Mouse (Mus musculus) cerebellum, postnatal 36 days (tissue): ENCODE data around the gene Fam19a2.

ENCODE experiments used
- DNase-seq, 2 experiments: peaks; one replicate each; pipeline ENCODE4 v3.0.0; 2021 to 2022; ENCODE audit warnings: mixed read lengths in 2 of 2

Fam19a2 gene

GRCm38 (mm10) chr10:123395429-123395828 is 131.6 kb downstream of the Fam19a2 start:
- DNase-seq = no peak

GRCm38 (mm10) chr10:123398136-123398535 is 134.3 kb downstream of the Fam19a2 start:
- DNase-seq = no peak

GRCm38 (mm10) chr10:123401188-123401587 is 137.4 kb downstream of the Fam19a2 start:
- DNase-seq = no peak

- DNase-seq = no peak
Observed at GRCm38 (mm10) chr10:123402460-123402859, 138.7 kb downstream of the Fam19a2 start.

- DNase-seq = no peak
Observed at GRCm38 (mm10) chr10:123414953-123415352, 151.2 kb downstream of the Fam19a2 start.

GRCm38 (mm10) chr10:123416024-123416423 is 152.2 kb downstream of the Fam19a2 start:
- no peak for DNase-seq

- no peak for DNase-seq
Observed at GRCm38 (mm10) chr10:123418616-123419173, 154.9 kb downstream of the Fam19a2 start.

- no peak for DNase-seq
Observed at GRCm38 (mm10) chr10:123420249-123420648, 156.5 kb downstream of the Fam19a2 start.

GRCm38 (mm10) chr10:123424482-123424881 is 160.7 kb downstream of the Fam19a2 start:
- DNase-seq = no peak

- DNase-seq = peak; percentile 3 to 17
Observed at GRCm38 (mm10) chr10:123426527-123427363, 162.9 kb downstream of the Fam19a2 start.

GRCm38 (mm10) chr10:123431569-123431968 is 167.8 kb downstream of the Fam19a2 start:
- DNase-seq = no peak

GRCm38 (mm10) chr10:123437576-123437975 is 173.8 kb downstream of the Fam19a2 start:
- no peak for DNase-seq

GRCm38 (mm10) chr10:123456800-123457199 is 193.0 kb downstream of the Fam19a2 start:
- no peak for DNase-seq

- DNase-seq = no peak
Observed at GRCm38 (mm10) chr10:123460466-123460865, 196.7 kb downstream of the Fam19a2 start.

GRCm38 (mm10) chr10:123462305-123462704 is 198.5 kb downstream of the Fam19a2 start:
- DNase-seq = no peak

- no peak for DNase-seq
Observed at GRCm38 (mm10) chr10:123514749-123515148, 251.0 kb downstream of the Fam19a2 start.

GRCm38 (mm10) chr10:123520613-123521012 is 256.8 kb downstream of the Fam19a2 start:
- no peak for DNase-seq

GRCm38 (mm10) chr10:123521203-123521602 is 257.4 kb downstream of the Fam19a2 start:
- no peak for DNase-seq

- no peak for DNase-seq
Observed at GRCm38 (mm10) chr10:123525424-123525823, 261.6 kb downstream of the Fam19a2 start.

- no peak for DNase-seq
Observed at GRCm38 (mm10) chr10:123526059-123526458, 262.3 kb downstream of the Fam19a2 start.

GRCm38 (mm10) chr10:123536143-123536542 is 272.3 kb downstream of the Fam19a2 start:
- DNase-seq = no peak

GRCm38 (mm10) chr10:123548391-123548790 is 284.6 kb downstream of the Fam19a2 start:
- no peak for DNase-seq

GRCm38 (mm10) chr10:123567677-123568076 is 303.9 kb downstream of the Fam19a2 start:
- no peak for DNase-seq

GRCm38 (mm10) chr10:123570616-123571188 is 306.9 kb downstream of the Fam19a2 start:
- DNase-seq = no peak
